Mouse (Mus musculus): ENCODE data around the gene Sigmar1. TPM values are rescaled to one million over a fixed set of nuclear protein-coding genes. Genes with fewer than 3 reads are reported as not detected.

Gene Sigmar1
- polyA plus RNA-seq, 1 experiment from 2014 or later = 47.5 TPM

DNA sequence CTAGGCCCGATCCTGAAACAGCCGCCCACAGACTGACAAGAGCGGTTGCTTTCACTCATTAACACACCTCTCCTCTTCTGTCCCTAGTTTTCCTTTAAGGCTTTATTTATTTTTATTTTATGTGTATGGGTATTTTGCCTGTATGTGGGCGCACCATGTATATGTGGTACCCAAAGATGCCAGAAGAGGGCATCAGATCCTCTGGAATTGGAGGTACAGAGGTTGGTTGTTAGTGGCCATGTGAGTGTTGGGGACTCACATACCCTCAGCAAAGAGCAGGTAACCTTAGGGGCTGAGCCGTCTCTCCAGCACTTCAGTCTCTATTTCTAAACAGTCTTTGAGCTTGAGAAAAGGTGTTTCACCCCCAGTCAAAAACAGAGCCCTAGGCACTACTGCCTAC lies 40.4 kb downstream of the Sigmar1 start:
- H3K36me3 ChIP-seq (ENCODE audit: poor library complexity, severe bottlenecking) = peaks cover 63% of the 10 kb centered on the region
- peaks cover 33% of the 10 kb centered on the region for H3K4me1 ChIP-seq
- ATAC-seq = no peak
- H3K9ac ChIP-seq = no peak overlapping the region
- no peak overlapping the region for H3K4me2 ChIP-seq
- H3K4me3 ChIP-seq = no peak overlapping the region
- H3K9me3 ChIP-seq (replicated peaks) = no peaks in the 10 kb centered on the region
- H3K27ac ChIP-seq = no peak overlapping the region
- 69% methylated on average over 5 of the region's 5 CpGs for WGBS
- no peaks in the 10 kb centered on the region for H3K27me3 ChIP-seq

DNA sequence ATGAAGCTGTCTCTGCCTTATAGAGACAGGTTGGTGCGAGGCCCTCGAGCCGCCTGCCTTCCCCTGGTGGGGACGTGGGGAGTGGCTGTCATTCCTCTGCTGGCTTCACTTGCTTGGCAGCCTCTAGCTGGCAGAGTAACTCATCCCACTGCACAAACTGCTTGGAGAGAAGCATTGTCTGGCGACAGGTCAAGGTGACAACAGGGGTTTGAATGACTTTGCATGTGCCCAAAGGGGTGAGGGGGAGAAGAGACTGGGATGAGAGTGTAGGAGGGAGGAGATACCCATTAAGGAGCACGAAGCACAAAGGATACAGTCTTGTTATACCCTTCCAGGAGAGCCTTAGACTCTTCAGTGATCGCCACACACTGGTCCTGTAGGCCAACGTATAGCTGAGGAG lies 40.9 kb downstream of the Sigmar1 start:
- Histone ChIP-seq H3K9me3 (replicated peaks) (no peaks in the 10 kb centered on the region), H3K36me3 (ENCODE audit: poor library complexity, severe bottlenecking) (peaks cover 63% of the 10 kb centered on the region), H3K27ac (no peak overlapping the region), H3K4me3 (no peak overlapping the region), H3K27me3 (no peaks in the 10 kb centered on the region), H3K9ac (no peak overlapping the region), H3K4me2 (no peak overlapping the region), H3K4me1 (peaks cover 35% of the 10 kb centered on the region)
- 83% methylated on average over 8 of the region's 8 CpGs for WGBS
- ATAC-seq = no peak

DNA sequence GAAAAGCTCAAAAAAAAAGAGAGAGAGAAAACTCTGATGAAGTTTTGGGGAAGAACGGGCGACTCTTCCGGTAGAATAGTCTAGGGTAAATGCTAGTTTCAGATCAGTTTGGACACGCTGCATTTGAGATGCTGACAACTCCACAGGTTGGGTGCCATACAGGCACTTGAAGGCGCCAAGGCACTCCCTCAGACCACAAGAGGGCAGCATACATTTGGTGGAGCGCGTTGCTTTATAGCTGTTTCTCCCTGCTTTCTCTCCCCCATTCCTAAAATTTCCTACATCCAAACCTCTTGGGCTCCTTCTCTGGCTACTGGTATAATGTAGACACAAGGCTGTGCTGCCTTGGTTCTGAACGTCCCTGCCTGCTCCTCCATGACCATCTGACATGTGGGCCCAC lies 41.7 kb downstream of the Sigmar1 start:
- Histone ChIP-seq H3K9ac (no peak overlapping the region), H3K4me2 (peak overlapping the region; percentile 74), H3K36me3 (ENCODE audit: poor library complexity, severe bottlenecking) (peaks cover 55% of the 10 kb centered on the region), H3K4me3 (peak overlapping the region; percentile 83), H3K9me3 (replicated peaks) (no peaks in the 10 kb centered on the region), H3K27ac (no peak overlapping the region), H3K27me3 (no peaks in the 10 kb centered on the region), H3K4me1 (peaks cover 35% of the 10 kb centered on the region)
- ATAC-seq = peak; percentile 36; the same call in 1 of the 2 replicates
- 13% methylated on average over 8 of the region's 8 CpGs for WGBS

DNA sequence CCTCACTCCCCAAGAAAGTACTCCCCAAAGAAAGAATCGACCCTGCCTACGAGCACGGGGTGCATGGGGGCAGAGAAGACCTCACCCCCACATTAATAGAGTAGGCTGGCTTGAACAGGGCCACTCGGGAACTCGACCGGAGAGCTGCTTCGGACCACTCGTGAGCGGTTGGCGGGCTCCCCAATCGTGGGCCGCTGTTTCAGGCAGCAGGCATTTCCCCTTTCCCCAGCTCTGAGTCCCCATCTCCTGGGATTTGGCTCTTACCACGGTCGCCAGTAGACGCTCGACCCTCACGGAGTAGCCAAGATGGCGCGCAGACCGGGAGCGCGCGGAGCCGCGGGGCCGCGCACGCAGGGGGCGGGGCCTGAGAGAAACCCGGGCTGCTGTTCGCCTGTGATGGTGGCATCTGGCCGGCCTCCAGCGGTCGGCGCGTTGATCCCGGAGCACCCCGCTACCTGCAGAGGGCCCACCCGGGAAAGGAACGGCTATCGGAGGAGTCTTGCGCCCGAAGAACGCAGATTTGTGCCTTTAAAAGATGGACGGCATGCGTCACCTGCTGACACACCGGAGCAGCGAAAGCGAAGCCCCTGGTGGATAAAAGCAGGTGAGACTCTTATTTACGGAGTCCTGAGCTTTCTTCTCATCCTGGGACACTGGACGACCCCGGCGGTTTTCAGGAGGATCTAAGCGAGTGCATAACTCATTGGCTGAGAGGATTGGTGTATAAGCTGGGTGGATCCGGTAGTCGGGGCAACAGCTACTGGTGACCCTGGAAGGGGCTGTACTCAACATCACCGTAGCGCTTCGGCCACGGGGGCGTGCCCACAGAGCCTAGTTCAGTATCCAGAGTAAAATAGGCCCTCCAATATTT lies 42.5 kb downstream of the Sigmar1 start, which contains the start of gene Rpp25l:
TSS of gene Rpp25l (minus strand) at position 338 of the 871 bp plus-strand sequence.
- peak; percentile 67 for ATAC-seq
- Histone ChIP-seq H3K36me3 (ENCODE audit: poor library complexity, severe bottlenecking) (peaks cover 47% of the 10 kb centered on the region), H3K27ac (peak within 1 kb of the TSS; percentile 22), H3K4me2 (peak within 1 kb of the TSS; percentile 74), H3K9me3 (replicated peaks) (no peaks in the 10 kb centered on the region), H3K27me3 (no peaks in the 10 kb centered on the region), H3K4me3 (peak within 1 kb of the TSS; percentile 83), H3K9ac (peak within 1 kb of the TSS; percentile 91), H3K4me1 (peaks cover 35% of the 10 kb centered on the region)
- under 1% methylated on average over 61 of the region's 61 CpGs for WGBS

DNA sequence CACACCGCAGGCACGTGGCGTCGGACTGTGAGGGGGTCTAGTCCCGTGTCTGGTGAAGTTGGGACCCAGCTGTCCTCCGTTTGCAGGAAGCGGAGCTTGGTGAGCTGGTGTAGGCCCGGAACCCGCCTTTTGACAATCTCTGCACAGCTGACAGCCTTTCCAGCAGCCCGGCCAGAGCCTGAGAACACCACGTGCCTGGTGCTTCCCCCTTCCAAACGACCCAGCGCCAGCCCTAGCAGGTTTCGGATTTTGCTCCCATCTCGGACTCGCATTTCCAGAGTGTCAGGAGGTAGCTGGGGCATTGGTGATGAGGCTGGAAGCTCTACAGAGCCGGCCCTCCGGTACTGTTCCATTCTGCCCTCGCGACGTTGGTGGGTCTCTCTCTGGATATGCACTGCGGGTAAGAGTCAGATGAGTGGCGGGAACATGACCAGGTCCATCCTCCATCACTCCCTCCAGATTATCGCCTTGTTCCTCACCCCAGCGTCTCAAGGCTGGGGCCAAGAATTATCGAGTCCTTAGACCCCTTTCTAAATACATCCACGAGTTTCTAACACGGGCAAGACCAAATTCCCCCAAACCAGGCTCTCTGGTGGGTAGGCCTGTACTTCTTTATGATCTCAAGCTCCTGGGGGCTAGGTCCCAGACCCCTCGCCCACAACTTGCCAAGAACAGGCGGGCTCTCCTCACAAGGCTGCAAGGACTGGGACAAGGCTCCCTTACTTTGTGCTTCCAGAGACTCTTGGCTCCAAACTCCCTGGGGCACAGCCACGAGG lies 43.3 kb downstream of the Sigmar1 start:
- H3K9me3 ChIP-seq (replicated peaks) = no peaks in the 10 kb centered on the region
- peak overlapping the region; percentile 91 for H3K9ac ChIP-seq
- WGBS = 48% methylated on average over 31 of the region's 31 CpGs
- H3K27ac ChIP-seq = peak overlapping the region; percentile 22
- peak; percentile 14 for ATAC-seq
- H3K4me3 ChIP-seq = peak overlapping the region; percentile 83
- peak overlapping the region; percentile 74 for H3K4me2 ChIP-seq
- H3K4me1 ChIP-seq = peaks cover 42% of the 10 kb centered on the region
- H3K36me3 ChIP-seq (ENCODE audit: poor library complexity, severe bottlenecking) = peaks cover 38% of the 10 kb centered on the region
- H3K27me3 ChIP-seq = no peaks in the 10 kb centered on the region

DNA sequence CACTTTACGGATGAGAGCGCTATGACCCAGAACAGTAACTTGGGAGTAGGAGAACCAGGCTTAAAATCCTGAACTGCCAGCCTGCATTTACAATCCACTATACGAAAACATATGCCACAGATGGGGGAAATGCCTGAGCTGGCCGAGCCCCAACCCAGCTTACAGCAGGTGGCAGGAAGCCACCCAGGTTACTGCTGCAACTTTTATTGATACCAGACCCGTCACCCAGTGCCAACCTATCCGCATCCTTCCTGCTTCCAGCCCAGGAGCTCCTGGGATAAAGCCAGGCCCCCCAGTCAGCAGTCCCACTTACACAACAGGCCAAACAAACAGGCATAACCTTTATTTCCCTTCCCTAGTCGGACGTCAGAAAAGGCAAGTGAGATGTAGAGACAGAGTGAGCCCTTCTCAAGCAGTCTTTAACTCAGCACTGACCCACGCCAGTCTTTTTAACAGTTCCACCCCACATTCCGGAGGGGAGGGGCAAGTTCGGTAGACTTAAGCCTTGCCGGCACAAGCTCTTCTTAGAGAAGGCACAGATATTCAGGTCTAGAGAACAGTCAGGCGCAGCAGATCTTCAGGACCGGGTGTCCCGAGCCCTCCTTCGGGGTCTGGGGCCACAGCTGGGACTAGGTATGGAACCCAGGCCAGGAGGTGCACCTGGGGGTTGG lies 44.1 kb downstream of the Sigmar1 start:
- no peak overlapping the region for H3K27ac ChIP-seq

DNA sequence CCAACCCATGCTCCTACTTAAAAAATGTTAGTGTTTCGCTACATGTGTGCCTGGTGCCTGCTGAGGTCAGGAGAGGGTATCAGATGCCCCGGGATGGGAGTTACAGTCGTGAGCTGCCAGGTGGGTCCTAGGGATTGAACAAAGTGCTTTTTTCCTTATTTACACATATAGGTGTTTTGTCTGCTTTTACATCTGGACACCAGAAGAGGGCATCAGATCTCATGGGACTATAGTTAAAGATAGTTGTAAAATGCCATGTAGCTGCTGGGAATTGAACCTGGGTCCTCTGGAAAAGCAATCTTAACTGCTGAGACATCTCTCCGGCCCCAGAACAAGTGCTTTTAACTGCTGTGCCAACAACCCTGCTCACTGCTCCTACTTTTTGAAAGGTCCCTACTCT lies 45.7 kb downstream of the Sigmar1 start:
- Histone ChIP-seq H3K9ac (no peak overlapping the region), H3K27ac (no peak overlapping the region), H3K4me1 (peaks cover 66% of the 10 kb centered on the region), H3K36me3 (ENCODE audit: poor library complexity, severe bottlenecking) (peaks cover 20% of the 10 kb centered on the region), H3K9me3 (replicated peaks) (no peaks in the 10 kb centered on the region), H3K4me2 (no peak overlapping the region), H3K4me3 (no peak overlapping the region), H3K27me3 (no peaks in the 10 kb centered on the region; the same call in 1 of the 2 replicates)
- ATAC-seq = no peak
- WGBS = 72% methylated on average over 4 of the region's 4 CpGs

More for the DNA sequence above, 44.1 kb downstream of the Sigmar1 start:
- H3K27me3 ChIP-seq = no peaks in the 10 kb centered on the region
- H3K4me1 ChIP-seq = peaks cover 49% of the 10 kb centered on the region
- peak overlapping the region; percentile 91 for H3K9ac ChIP-seq
- H3K4me3 ChIP-seq = peak overlapping the region; percentile 83
- WGBS = 76% methylated on average over 16 of the region's 16 CpGs
- H3K9me3 ChIP-seq (replicated peaks) = no peaks in the 10 kb centered on the region
- peak overlapping the region; percentile 74 for H3K4me2 ChIP-seq
- H3K36me3 ChIP-seq (ENCODE audit: poor library complexity, severe bottlenecking) = peaks cover 31% of the 10 kb centered on the region
- no peak for ATAC-seq

DNA sequence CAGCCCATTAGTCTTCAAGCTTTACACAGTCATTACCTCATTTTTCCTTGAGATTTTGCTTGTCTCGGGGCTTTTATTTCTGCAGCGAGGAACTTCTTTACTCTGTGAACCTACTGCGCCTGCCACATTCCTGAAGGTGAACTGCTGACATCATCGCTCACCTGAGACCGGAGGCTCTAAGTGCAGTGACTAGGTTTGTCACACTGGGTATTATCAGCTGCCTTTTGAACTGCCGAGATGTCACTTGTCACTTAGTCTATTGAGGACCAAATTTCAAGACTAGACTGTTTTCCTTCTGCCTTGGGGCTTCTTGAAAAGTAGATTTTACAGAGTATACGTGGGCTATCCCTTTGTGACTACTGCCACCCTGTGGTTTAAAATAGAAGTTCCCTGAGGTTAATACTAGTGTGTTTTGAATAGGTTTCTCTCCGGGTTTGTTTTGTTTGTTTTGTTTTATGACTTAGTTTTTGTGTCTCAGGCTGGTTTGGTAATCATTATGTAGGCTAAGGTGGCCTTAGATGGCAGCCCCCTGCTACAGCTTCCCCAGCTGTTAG lies 47.7 kb downstream of the Sigmar1 start:
- Histone ChIP-seq H3K27me3 (no peaks in the 10 kb centered on the region; the same call in 1 of the 2 replicates), H3K9me3 (replicated peaks) (no peaks in the 10 kb centered on the region), H3K27ac (no peak overlapping the region; the same call in 1 of the 2 replicates), H3K4me1 (peaks cover 66% of the 10 kb centered on the region), H3K36me3 (ENCODE audit: poor library complexity, severe bottlenecking) (peaks cover 20% of the 10 kb centered on the region), H3K4me2 (no peak overlapping the region), H3K4me3 (no peak overlapping the region), H3K9ac (no peak overlapping the region)
- ATAC-seq = peak; percentile 25; the same call in 1 of the 2 replicates
- WGBS = 40% methylated on average over 8 of the region's 8 CpGs

DNA sequence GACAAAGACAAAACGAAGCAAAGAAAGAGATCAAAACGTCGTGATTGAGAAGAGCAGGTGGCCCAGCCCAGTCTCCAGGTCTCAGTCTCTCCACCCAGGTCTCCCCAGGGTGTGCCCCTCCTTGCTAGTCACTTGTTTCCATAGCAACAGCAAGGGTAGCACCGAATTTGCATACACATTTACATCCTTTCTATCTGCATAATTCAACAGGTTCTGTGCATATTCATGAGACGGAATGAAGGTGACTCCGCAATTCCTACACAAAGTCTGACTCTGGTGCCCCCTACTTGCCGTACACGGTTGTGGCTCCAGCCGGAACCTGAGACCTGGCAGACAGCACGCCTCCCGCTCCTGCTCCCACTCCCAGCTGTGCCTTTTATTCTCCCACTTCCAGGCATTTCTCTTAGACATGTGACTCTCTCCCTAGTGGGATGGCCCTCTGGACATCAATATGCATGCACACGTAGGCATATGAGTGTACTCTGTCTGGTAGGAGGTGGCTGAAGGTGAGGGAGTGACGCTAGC lies 48.9 kb downstream of the Sigmar1 start:
- H3K36me3 ChIP-seq (ENCODE audit: poor library complexity, severe bottlenecking) = peaks cover 17% of the 10 kb centered on the region
- H3K4me3 ChIP-seq = 0 out of 2 replicates have a peak overlapping the region, but pooled peaks have one; percentile 4
- no peak overlapping the region for H3K9ac ChIP-seq
- no peaks in the 10 kb centered on the region; the same call in 1 of the 2 replicates for H3K27me3 ChIP-seq
- H3K4me2 ChIP-seq = peak overlapping the region; percentile 48
- WGBS = under 1% methylated on average over 13 of the region's 13 CpGs
- H3K9me3 ChIP-seq (replicated peaks) = no peaks in the 10 kb centered on the region
- peak; percentile 85 for ATAC-seq
- H3K27ac ChIP-seq = peak overlapping the region; percentile 61; the same call in 1 of the 2 replicates
- peaks cover 59% of the 10 kb centered on the region for H3K4me1 ChIP-seq

DNA sequence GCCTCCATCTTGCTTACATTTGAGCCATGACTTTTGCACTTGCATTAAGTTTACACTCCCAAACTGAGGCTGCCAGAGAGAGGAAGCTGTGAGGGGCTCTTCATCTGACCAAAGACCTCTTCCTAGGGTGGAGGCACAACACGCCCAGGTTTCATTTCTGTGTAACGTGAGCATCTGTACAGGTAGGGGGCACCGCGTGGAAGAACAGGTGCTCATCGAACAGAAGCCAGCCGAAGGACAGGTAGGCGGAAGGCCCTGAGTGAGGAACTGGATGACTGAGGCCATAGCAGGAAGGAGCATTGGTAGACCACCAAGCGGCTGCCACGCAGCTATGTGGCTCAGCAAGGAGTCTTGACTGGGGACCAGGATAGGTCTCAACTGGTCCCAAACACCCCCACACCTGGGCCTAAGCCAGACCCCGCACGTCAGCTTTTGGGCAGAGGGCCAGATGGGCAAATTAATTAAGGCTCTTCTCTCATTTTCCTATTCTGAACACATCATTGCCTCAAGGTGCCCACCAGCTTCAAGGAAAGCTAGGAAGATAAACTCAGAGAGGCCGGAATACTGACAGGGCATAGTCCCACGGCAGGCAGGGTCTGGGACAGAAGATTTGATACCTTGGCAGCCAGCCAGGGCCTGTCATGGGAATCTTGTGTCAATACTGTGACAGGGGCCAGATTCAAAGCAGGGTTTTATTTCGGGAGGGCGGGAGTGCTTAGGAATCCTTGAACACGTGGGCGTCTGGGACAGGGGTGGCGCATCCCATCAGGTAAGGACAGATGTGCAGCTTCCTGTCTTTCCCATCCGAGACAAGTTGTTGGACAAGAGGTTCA lies 49.8 kb downstream of the Sigmar1 start:
- H3K36me3 ChIP-seq (ENCODE audit: poor library complexity, severe bottlenecking) = peaks cover 8% of the 10 kb centered on the region
- peak overlapping the region; percentile 48 for H3K4me2 ChIP-seq
- H3K9me3 ChIP-seq (replicated peaks) = no peaks in the 10 kb centered on the region
- H3K9ac ChIP-seq = peak overlapping the region; percentile 26; the same call in 1 of the 2 replicates
- WGBS = 51% methylated on average over 19 of the region's 19 CpGs
- no peaks in the 10 kb centered on the region; the same call in 1 of the 2 replicates for H3K27me3 ChIP-seq
- H3K4me1 ChIP-seq = peaks cover 50% of the 10 kb centered on the region
- H3K4me3 ChIP-seq = 0 out of 2 replicates have a peak overlapping the region, but pooled peaks have one; percentile 4
- ATAC-seq = no peak
- peak overlapping the region; percentile 61; the same call in 1 of the 2 replicates for H3K27ac ChIP-seq
